Mouse (Mus musculus) forebrain, embryonic 12.5 days (tissue): ENCODE measurements around the gene Gsap. TPM values are rescaled to one million over a fixed set of nuclear protein-coding genes. Genes with fewer than 3 reads are reported as not detected.
"Not testable (repeated sequence)": the region's sequence is repeated elsewhere in the genome, so short reads cannot be mapped to it uniquely, and the experiment has no call there.

Experiments
- ATAC-seq: fragments of 200-750 bp; cut with Nextera tagmentation; 2 replicates; pipeline ENCODE4 v1.8.0; 2017; ENCODE audit warnings: moderate TSS enrichment; ENCODE audit not compliant: low FRiP score
- H3K27ac ChIP-seq: fragments of 300-500 bp; sonication (generic); 2 replicates; pipeline ENCODE4 v1.5.1; 2016; ENCODE audit warnings: mild to moderate bottlenecking
- H3K27me3 ChIP-seq: fragments of 300-500 bp; sonication (generic); 2 replicates; pipeline ENCODE4 v1.6.1; 2016; ENCODE audit warnings: mild to moderate bottlenecking
- H3K36me3 ChIP-seq: fragments of 300-500 bp; sonication (generic); replicated peaks from 2 replicates; pipeline ENCODE4 v1.6.1; 2016; ENCODE audit warnings: mild to moderate bottlenecking
- H3K4me1 ChIP-seq: fragments of 300-500 bp; sonication (generic); 2 replicates; pipeline ENCODE4 v1.6.1; 2016
- H3K4me2 ChIP-seq: fragments of 300-500 bp; sonication (generic); 2 replicates; pipeline ENCODE4 v1.6.1; 2016; ENCODE audit warnings: mild to moderate bottlenecking, moderate library complexity
- H3K4me3 ChIP-seq: fragments of 300-500 bp; sonication (generic); replicated peaks from 2 replicates; pipeline ENCODE4 v1.5.1; 2016; ENCODE audit warnings: mild to moderate bottlenecking
- H3K9ac ChIP-seq: fragments of 300-500 bp; sonication (generic); 2 replicates; pipeline ENCODE4 v1.6.1; 2016; ENCODE audit warnings: mild to moderate bottlenecking
- H3K9me3 ChIP-seq: fragments of 300-500 bp; sonication (generic); 2 replicates; pipeline ENCODE4 v1.6.1; 2016
- WGBS: fragments of 180-500 bp; shearing (Covaris S2); methylation state at CpG from one replicate; pipeline ENCODE4 v1.1.7; 2016; 5-methylcytosine and 5-hydroxymethylcytosine counted together
- polyA plus RNA-seq: library from polyadenylated mRNA; unstranded; fragments of >200 nt; fragmentation: Nextera tagmentation; extraction: Ambion mirVana; gene quantifications from 2 replicates; pipeline ENCODE4 v1.2.1, GENCODE M21; 2016

Gene Gsap
- polyA plus RNA-seq, 1 experiment from 2014 or later, result 2.8 TPM

- WGBS, result 27% methylated on average over 4 of the region's 4 CpGs
- Histone ChIP-seq H3K4me2 (no peak overlapping the region), H3K27ac (no peak overlapping the region), H3K4me1 (peaks cover 23% of the 10 kb centered on the region), H3K9me3 (no peaks in the 10 kb centered on the region), H3K27me3 (no peaks in the 10 kb centered on the region), H3K4me3 (no peak overlapping the region), H3K36me3 (no peaks in the 10 kb centered on the region), H3K9ac (no peak overlapping the region)
- peak; percentile 75 for ATAC-seq
Measured at GRCm38 (mm10) chr5:21265049-21265448, 79.0 kb downstream of the Gsap start.

GRCm38 (mm10) chr5:21267090-21267489 is 81.0 kb downstream of the Gsap start:
- ATAC-seq, result no peak
- Histone ChIP-seq H3K27ac (no peak overlapping the region), H3K4me2 (no peak overlapping the region), H3K4me1 (peaks cover 24% of the 10 kb centered on the region), H3K4me3 (no peak overlapping the region), H3K36me3 (no peaks in the 10 kb centered on the region), H3K27me3 (no peaks in the 10 kb centered on the region), H3K9me3 (no peaks in the 10 kb centered on the region), H3K9ac (no peak overlapping the region)
- whole genome bisulfite sequencing, result 85% methylated on average over 2 of the region's 2 CpGs

- no peak overlapping the region for H3K4me3 ChIP-seq
- peaks cover 16% of the 10 kb centered on the region; the same call in 1 of the 2 replicates for H3K4me1 ChIP-seq
- no peak overlapping the region for H3K4me2 ChIP-seq
- no peaks in the 10 kb centered on the region for H3K9me3 ChIP-seq
- H3K27ac ChIP-seq, result no peak overlapping the region
- ATAC-seq, result no peak
- H3K9ac ChIP-seq, result no peak overlapping the region
- H3K36me3 ChIP-seq, result no peaks in the 10 kb centered on the region
- no peaks in the 10 kb centered on the region for H3K27me3 ChIP-seq
- 82% methylated on average over 5 of the region's 5 CpGs for WGBS
Measured at GRCm38 (mm10) chr5:21269446-21269845, 83.4 kb downstream of the Gsap start.

GRCm38 (mm10) chr5:21270756-21271155 is 84.7 kb downstream of the Gsap start:
- no peak overlapping the region for H3K4me2 ChIP-seq
- ATAC-seq, result no peak

GRCm38 (mm10) chr5:21271386-21272354 is 85.6 kb downstream of the Gsap start:
- 49% methylated on average over 9 of the region's 9 CpGs for WGBS

More at GRCm38 (mm10) chr5:21270756-21271155, 84.7 kb downstream of the Gsap start:
- Histone ChIP-seq H3K4me1 (peaks cover 18% of the 10 kb centered on the region; the same call in 1 of the 2 replicates), H3K27me3 (no peaks in the 10 kb centered on the region), H3K27ac (no peak overlapping the region), H3K4me3 (no peak overlapping the region), H3K36me3 (no peaks in the 10 kb centered on the region), H3K9me3 (no peaks in the 10 kb centered on the region), H3K9ac (no peak overlapping the region)
- 55% methylated on average over 4 of the region's 4 CpGs for WGBS

GRCm38 (mm10) chr5:21277685-21278084 is 91.6 kb downstream of the Gsap start:
- not testable (repeated sequence) for H3K4me2 ChIP-seq, H3K27ac ChIP-seq, ATAC-seq, H3K36me3 ChIP-seq, H3K9ac ChIP-seq, H3K4me1 ChIP-seq, H3K9me3 ChIP-seq, H3K27me3 ChIP-seq, H3K4me3 ChIP-seq
- 56% methylated on average over 2 of the region's 2 CpGs for WGBS

More at GRCm38 (mm10) chr5:21271386-21272354, 85.6 kb downstream of the Gsap start:
- Histone ChIP-seq H3K9me3 (no peaks in the 10 kb centered on the region), H3K27me3 (no peaks in the 10 kb centered on the region), H3K4me2 (no peak overlapping the region), H3K4me3 (no peak overlapping the region), H3K27ac (no peak overlapping the region), H3K9ac (no peak overlapping the region), H3K4me1 (peaks cover 18% of the 10 kb centered on the region; the same call in 1 of the 2 replicates), H3K36me3 (no peaks in the 10 kb centered on the region)
- ATAC-seq, result no peak

GRCm38 (mm10) chr5:21283356-21284062 is 97.5 kb downstream of the Gsap start:
- Histone ChIP-seq H3K27ac (no peak overlapping the region), H3K4me2 (no peak overlapping the region), H3K9me3 (no peaks in the 10 kb centered on the region), H3K4me1 (no peaks in the 10 kb centered on the region), H3K27me3 (no peaks in the 10 kb centered on the region), H3K9ac (no peak overlapping the region), H3K36me3 (no peaks in the 10 kb centered on the region), H3K4me3 (no peak overlapping the region)
- no peak for ATAC-seq
- WGBS, result 93% methylated on average over 12 of the region's 12 CpGs

- no peak overlapping the region for H3K9ac ChIP-seq
- H3K27ac ChIP-seq, result no peak overlapping the region
- 85% methylated on average over 7 of the region's 7 CpGs for WGBS
- no peak overlapping the region for H3K4me3 ChIP-seq
- ATAC-seq, result no peak
- no peaks in the 10 kb centered on the region for H3K4me1 ChIP-seq
- no peaks in the 10 kb centered on the region for H3K36me3 ChIP-seq
- H3K27me3 ChIP-seq, result no peaks in the 10 kb centered on the region
- no peaks in the 10 kb centered on the region for H3K9me3 ChIP-seq
- no peak overlapping the region for H3K4me2 ChIP-seq
Measured at GRCm38 (mm10) chr5:21288658-21289435, 102.8 kb downstream of the Gsap start.

- no peak overlapping the region for H3K27ac ChIP-seq
- no peaks in the 10 kb centered on the region for H3K9me3 ChIP-seq
- no peak overlapping the region for H3K4me3 ChIP-seq
- no peak for ATAC-seq
- H3K9ac ChIP-seq, result no peak overlapping the region
- no peaks in the 10 kb centered on the region for H3K36me3 ChIP-seq
- 90% methylated on average over 8 of the region's 8 CpGs for WGBS
- H3K4me1 ChIP-seq, result no peaks in the 10 kb centered on the region
- no peak overlapping the region for H3K4me2 ChIP-seq
- H3K27me3 ChIP-seq, result no peaks in the 10 kb centered on the region
Measured at GRCm38 (mm10) chr5:21290594-21290993, 104.5 kb downstream of the Gsap start.

- WGBS, result 90% methylated on average over 8 of the region's 8 CpGs
Measured at GRCm38 (mm10) chr5:21295683-21296082, 109.6 kb downstream of the Gsap start.

GRCm38 (mm10) chr5:21299076-21299755 is 113.2 kb downstream of the Gsap start:
- no peaks in the 10 kb centered on the region for H3K36me3 ChIP-seq
- H3K9ac ChIP-seq, result no peak overlapping the region
- no peaks in the 10 kb centered on the region for H3K27me3 ChIP-seq
- ATAC-seq, result no peak
- no peak overlapping the region for H3K27ac ChIP-seq
- no peaks in the 10 kb centered on the region for H3K4me1 ChIP-seq
- no peaks in the 10 kb centered on the region for H3K9me3 ChIP-seq
- no peak overlapping the region for H3K4me2 ChIP-seq
- 81% methylated on average over 21 of the region's 21 CpGs for WGBS
- H3K4me3 ChIP-seq, result no peak overlapping the region

More at GRCm38 (mm10) chr5:21295683-21296082, 109.6 kb downstream of the Gsap start:
- Histone ChIP-seq H3K9ac (no peak overlapping the region), H3K36me3 (no peaks in the 10 kb centered on the region), H3K4me3 (no peak overlapping the region), H3K27me3 (no peaks in the 10 kb centered on the region), H3K9me3 (no peaks in the 10 kb centered on the region), H3K4me2 (no peak overlapping the region), H3K27ac (no peak overlapping the region), H3K4me1 (no peaks in the 10 kb centered on the region)
- ATAC-seq, result no peak
